Mouse (Mus musculus): Measurements from ENCODE around the gene Smpd1. TPM values are rescaled to one million over a fixed set of nuclear protein-coding genes. Genes with fewer than 3 reads are reported as not detected.

The Smpd1 gene
- polyA plus RNA-seq, 1 experiment from 2014 or later = 79.7 TPM

- no peak for TF ChIP-seq CTCF (IDR thresholded peaks at IDR 0.05; ENCODE audit: low read depth)
- no peak for TF ChIP-seq EP300 (optimal IDR thresholded peaks at IDR 0.05)
- Histone ChIP-seq H3K4me3 (ENCODE audit: low read depth, low read length) (no peak overlapping the region), H3K27me3 (ENCODE audit: control insufficient read depth, insufficient read depth, low read length) (no peaks in the 10 kb centered on the region), H3K9ac (ENCODE audit: low read length) (no peak overlapping the region), H3K27ac (replicated peaks) (no peak overlapping the region), H3K4me1 (replicated peaks; ENCODE audit: control insufficient read depth, insufficient read depth) (no peaks in the 10 kb centered on the region), H3K4me2 (replicated peaks; ENCODE audit: low read depth) (no peak overlapping the region), H3K36me3 (ENCODE audit: control insufficient read depth, insufficient read depth, low read length) (no peaks in the 10 kb centered on the region), H3K9me3 (ENCODE audit: control insufficient read depth, low read length) (no peaks in the 10 kb centered on the region)
- 26% methylated on average over 9 of the region's 9 CpGs for WGBS
- ATAC-seq (ENCODE audit: low FRiP score, low TSS enrichment) (no peak), DNase-seq (ENCODE audit: low spot score) (no peak)
Measured at GRCm38 (mm10) chr7:105516669-105517360, 37.3 kb upstream of the Smpd1 start.

GRCm38 (mm10) chr7:105519336-105519735 lies 34.8 kb upstream of the Smpd1 start:
- Histone ChIP-seq H3K9ac (ENCODE audit: low read length) (no peak overlapping the region), H3K27ac (replicated peaks) (no peak overlapping the region), H3K4me1 (replicated peaks; ENCODE audit: control insufficient read depth, insufficient read depth) (no peaks in the 10 kb centered on the region), H3K4me3 (ENCODE audit: low read depth, low read length) (no peak overlapping the region), H3K27me3 (ENCODE audit: control insufficient read depth, insufficient read depth, low read length) (no peaks in the 10 kb centered on the region), H3K9me3 (ENCODE audit: control insufficient read depth, low read length) (no peaks in the 10 kb centered on the region), H3K36me3 (ENCODE audit: control insufficient read depth, insufficient read depth, low read length) (no peaks in the 10 kb centered on the region), H3K4me2 (replicated peaks; ENCODE audit: low read depth) (no peak overlapping the region)
- DNase-seq (ENCODE audit: low spot score) (no peak), ATAC-seq (ENCODE audit: low FRiP score, low TSS enrichment) (no peak)
- TF ChIP-seq CTCF (IDR thresholded peaks at IDR 0.05; ENCODE audit: low read depth) (no peak), EP300 (optimal IDR thresholded peaks at IDR 0.05) (no peak)
- 57% methylated on average over 11 of the region's 11 CpGs for WGBS

- 58% methylated on average over 2 of the region's 2 CpGs for WGBS
- TF ChIP-seq EP300 (optimal IDR thresholded peaks at IDR 0.05) (no peak), CTCF (IDR thresholded peaks at IDR 0.05; ENCODE audit: low read depth) (no peak)
- H3K36me3 ChIP-seq (ENCODE audit: control insufficient read depth, insufficient read depth, low read length) = no peaks in the 10 kb centered on the region
- H3K9ac ChIP-seq (ENCODE audit: low read length) = no peak overlapping the region
- H3K9me3 ChIP-seq (ENCODE audit: control insufficient read depth, low read length) = no peaks in the 10 kb centered on the region
- no peak for DNase-seq (ENCODE audit: low spot score)
- H3K4me2 ChIP-seq (replicated peaks; ENCODE audit: low read depth) = no peak overlapping the region
- no peaks in the 10 kb centered on the region for H3K4me1 ChIP-seq (replicated peaks; ENCODE audit: control insufficient read depth, insufficient read depth)
- ATAC-seq (ENCODE audit: low FRiP score, low TSS enrichment) = no peak
- H3K4me3 ChIP-seq (ENCODE audit: low read depth, low read length) = no peak overlapping the region
- no peaks in the 10 kb centered on the region for H3K27me3 ChIP-seq (ENCODE audit: control insufficient read depth, insufficient read depth, low read length)
- H3K27ac ChIP-seq (replicated peaks) = no peak overlapping the region
Measured at GRCm38 (mm10) chr7:105519771-105520170, 34.4 kb upstream of the Smpd1 start.

GRCm38 (mm10) chr7:105520201-105520600 lies 34.0 kb upstream of the Smpd1 start:
- no peak for ATAC-seq (ENCODE audit: low FRiP score, low TSS enrichment)
- Histone ChIP-seq H3K9ac (ENCODE audit: low read length) (no peak overlapping the region), H3K4me2 (replicated peaks; ENCODE audit: low read depth) (no peak overlapping the region), H3K9me3 (ENCODE audit: control insufficient read depth, low read length) (no peaks in the 10 kb centered on the region), H3K4me3 (ENCODE audit: low read depth, low read length) (no peak overlapping the region), H3K27me3 (ENCODE audit: control insufficient read depth, insufficient read depth, low read length) (no peaks in the 10 kb centered on the region), H3K36me3 (ENCODE audit: control insufficient read depth, insufficient read depth, low read length) (no peaks in the 10 kb centered on the region), H3K4me1 (replicated peaks; ENCODE audit: control insufficient read depth, insufficient read depth) (no peaks in the 10 kb centered on the region), H3K27ac (replicated peaks) (no peak overlapping the region)
- no peak for DNase-seq (ENCODE audit: low spot score)
- no peak for TF ChIP-seq EP300 (optimal IDR thresholded peaks at IDR 0.05)
- TF ChIP-seq CTCF (IDR thresholded peaks at IDR 0.05; ENCODE audit: low read depth) = no peak
- 38% methylated on average over 6 of the region's 6 CpGs for WGBS

- Histone ChIP-seq H3K27ac (replicated peaks) (no peak overlapping the region), H3K27me3 (ENCODE audit: control insufficient read depth, insufficient read depth, low read length) (no peaks in the 10 kb centered on the region), H3K9me3 (ENCODE audit: control insufficient read depth, low read length) (no peaks in the 10 kb centered on the region), H3K4me1 (replicated peaks; ENCODE audit: control insufficient read depth, insufficient read depth) (no peaks in the 10 kb centered on the region), H3K9ac (ENCODE audit: low read length) (no peak overlapping the region), H3K4me2 (replicated peaks; ENCODE audit: low read depth) (no peak overlapping the region), H3K36me3 (ENCODE audit: control insufficient read depth, insufficient read depth, low read length) (no peaks in the 10 kb centered on the region), H3K4me3 (ENCODE audit: low read depth, low read length) (no peak overlapping the region)
- WGBS = 74% methylated on average over 2 of the region's 2 CpGs
- DNase-seq (ENCODE audit: low spot score) = no peak
- peak; percentile 73 for ATAC-seq (ENCODE audit: low FRiP score, low TSS enrichment)
- TF ChIP-seq CTCF (IDR thresholded peaks at IDR 0.05; ENCODE audit: low read depth) = no peak
- no peak for TF ChIP-seq EP300 (optimal IDR thresholded peaks at IDR 0.05)
Measured at GRCm38 (mm10) chr7:105524222-105524621, 29.9 kb upstream of the Smpd1 start.

GRCm38 (mm10) chr7:105527306-105527937 lies 26.7 kb upstream of the Smpd1 start:
- Histone ChIP-seq H3K36me3 (ENCODE audit: control insufficient read depth, insufficient read depth, low read length) (no peaks in the 10 kb centered on the region), H3K4me2 (replicated peaks; ENCODE audit: low read depth) (no peak overlapping the region), H3K4me1 (replicated peaks; ENCODE audit: control insufficient read depth, insufficient read depth) (no peaks in the 10 kb centered on the region), H3K27ac (replicated peaks) (no peak overlapping the region), H3K9ac (ENCODE audit: low read length) (no peak overlapping the region), H3K27me3 (ENCODE audit: control insufficient read depth, insufficient read depth, low read length) (no peaks in the 10 kb centered on the region), H3K4me3 (ENCODE audit: low read depth, low read length) (no peak overlapping the region), H3K9me3 (ENCODE audit: control insufficient read depth, low read length) (no peaks in the 10 kb centered on the region)
- DNase-seq (ENCODE audit: low spot score) (peak; percentile 20), ATAC-seq (ENCODE audit: low FRiP score, low TSS enrichment) (no peak)
- WGBS = 42% methylated on average over 1 of the region's 1 CpGs
- TF ChIP-seq CTCF (IDR thresholded peaks at IDR 0.05; ENCODE audit: low read depth) = peak; percentile 86
- no peak for TF ChIP-seq EP300 (optimal IDR thresholded peaks at IDR 0.05)

Data from stomach, postnatal 0 days (tissue).